Mouse (Mus musculus) macrophage (primary cell): ENCODE results near the gene Tmem158. TPM values are rescaled to one million over a fixed set of nuclear protein-coding genes. Genes with fewer than 3 reads are reported as not detected.
A peak's percentile ranks its signal among the peaks of the same experiment; 100 is the strongest.

ENCODE experiments used
- H3K27ac ChIP-seq: fragments of 350-480 bp; formaldehyde crosslinking; 2 replicates; pipeline ENCODE4 v1.9.0; 2021
- H3K36me3 ChIP-seq: fragments of 350-480 bp; formaldehyde crosslinking; 2 replicates; pipeline ENCODE4 v1.9.0; 2021; ENCODE audit errors: inconsistent target
- H3K4me3 ChIP-seq: fragments of 350-480 bp; formaldehyde crosslinking; 2 replicates; pipeline ENCODE4 v1.9.0; 2021; ENCODE audit errors: inconsistent target
- H3K79me2 ChIP-seq: fragments of 350-480 bp; formaldehyde crosslinking; 2 replicates; pipeline ENCODE4 v1.9.0; 2021; ENCODE audit errors: inconsistent target
- WGBS: methylation state at CpG from one replicate; pipeline ENCODE4 v1.1.7; 2026; ENCODE audit warnings: inconsistent platforms; ENCODE audit not compliant: missing documents; 5-methylcytosine and 5-hydroxymethylcytosine counted together
- polyA plus RNA-seq: library from polyadenylated mRNA; stranded (reverse); fragments of 250-400 nt; gene quantifications from 3 replicates; pipeline ENCODE4 v1.2.4, GENCODE M21; 2018; ENCODE audit warnings: inconsistent platforms
- total RNA-seq, 78 experiments: library from RNA; depleted of rRNA; stranded (reverse); fragments of 250-400 nt; gene quantifications; 1 replicate in 9 of 78; 2 replicates in 24 of 78; 3 replicates in 43 of 78; 4 replicates in 2 of 78; pipeline ENCODE4 v1.2.4; 2018; ENCODE audit warnings: inconsistent platforms in 56 of 78

Gene Tmem158
- under 1 TPM in 2 of 26 experiments, not detected in 24; 0.38 to 0.92 TPM for total RNA-seq (2018; cell fraction: chromatin; rRNA removed)
- total RNA-seq (2018; cell fraction: cytosol; rRNA removed): 1 to 10 TPM in 13 of 26 experiments, under 1 TPM in 13; 0.15 to 3.0 (median 1.1) TPM
- 1 to 10 TPM in 8 of 26 experiments, under 1 TPM in 13, not detected in 5; 0.28 to 2.6 (median 0.86) TPM for total RNA-seq (2018; cell fraction: nucleus; rRNA removed)
- polyA plus RNA-seq: 0.50 to 2.5 TPM (median 1.4 TPM) in 3 replicates

DNA sequence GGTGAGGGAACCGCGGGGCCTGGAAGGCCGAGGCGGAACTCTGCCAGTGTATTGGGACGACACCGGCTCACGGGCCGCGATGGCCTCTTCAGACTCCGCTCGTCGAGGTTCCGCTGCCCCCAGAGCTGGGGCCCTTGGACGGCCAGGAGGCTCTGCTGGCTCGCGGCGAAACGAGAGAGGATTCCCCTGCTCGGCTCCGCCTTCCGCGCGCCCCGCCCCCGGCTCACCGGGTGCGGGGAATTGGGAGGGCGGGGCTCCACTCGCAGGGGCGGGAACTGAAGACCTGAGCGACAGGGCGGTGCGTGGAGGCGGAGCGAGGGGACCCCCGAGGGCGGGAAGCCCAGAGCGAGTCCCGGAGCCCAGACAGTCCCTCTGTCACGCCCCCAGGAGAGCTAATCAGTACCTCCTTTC lies at the start of gene Tmem158:
TSS of gene Tmem158 (minus strand) at position 154 of the 411 bp plus-strand sequence.
- no peaks in the 10 kb centered on the region for H3K36me3 ChIP-seq
- H3K4me3 ChIP-seq: peak within 1 kb of the TSS; percentile 15; the same call in 1 of the 2 replicates
- WGBS: under 1% methylated on average over 38 of the region's 40 CpGs
- H3K79me2 ChIP-seq: no peaks in the 10 kb centered on the region
- no peak within 1 kb of the TSS for H3K27ac ChIP-seq

- Histone ChIP-seq H3K79me2 (no peaks in the 10 kb centered on the region), H3K4me3 (no peak overlapping the region), H3K36me3 (no peaks in the 10 kb centered on the region), H3K27ac (no peak overlapping the region)
- 94% methylated on average over 2 of the region's 2 CpGs for WGBS
These were observed 49.3 kb upstream of the Tmem158 start for GRCm38 (mm10) chr9:123309685-123310365.

DNA sequence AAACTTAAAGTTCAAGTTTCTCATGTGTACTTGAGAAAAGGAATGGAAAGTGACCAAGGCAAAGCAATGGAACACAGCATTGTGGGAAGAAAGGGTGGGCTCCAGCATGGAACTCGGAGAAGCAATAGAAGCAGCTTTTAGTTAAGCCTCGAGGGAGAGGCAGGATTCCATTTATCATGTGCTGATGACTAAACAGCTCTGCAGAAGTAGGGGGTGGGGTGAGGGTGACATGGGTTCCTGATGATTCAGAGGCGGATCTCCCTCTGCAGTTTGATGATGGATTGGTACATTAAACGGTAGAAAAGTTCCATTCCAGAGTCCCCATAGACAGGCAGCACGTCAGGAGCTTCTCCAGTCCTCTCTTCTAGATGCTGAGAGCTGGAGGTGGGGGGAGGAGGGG lies 48.5 kb upstream of the Tmem158 start:
- H3K79me2 ChIP-seq: no peaks in the 10 kb centered on the region
- 71% methylated on average over 5 of the region's 5 CpGs for WGBS
- no peak overlapping the region for H3K4me3 ChIP-seq
- no peak overlapping the region for H3K27ac ChIP-seq
- no peaks in the 10 kb centered on the region for H3K36me3 ChIP-seq

GRCm38 (mm10) chr9:123304917-123305316 lies 44.4 kb upstream of the Tmem158 start:
- 93% methylated on average over 8 of the region's 8 CpGs for WGBS
- Histone ChIP-seq H3K27ac (no peak overlapping the region), H3K4me3 (no peak overlapping the region), H3K36me3 (no peaks in the 10 kb centered on the region), H3K79me2 (no peaks in the 10 kb centered on the region)

- H3K79me2 ChIP-seq: no peaks in the 10 kb centered on the region
- H3K27ac ChIP-seq: no peak overlapping the region
- H3K36me3 ChIP-seq: no peaks in the 10 kb centered on the region
- H3K4me3 ChIP-seq: no peak overlapping the region
- WGBS: 92% methylated on average over 7 of the region's 7 CpGs
These were observed 43.4 kb upstream of the Tmem158 start for GRCm38 (mm10) chr9:123303952-123304351.

GRCm38 (mm10) chr9:123302759-123303313 lies 42.3 kb upstream of the Tmem158 start:
- Histone ChIP-seq H3K79me2 (no peaks in the 10 kb centered on the region), H3K36me3 (no peaks in the 10 kb centered on the region), H3K27ac (no peak overlapping the region), H3K4me3 (no peak overlapping the region)
- WGBS: 80% methylated on average over 2 of the region's 2 CpGs

DNA sequence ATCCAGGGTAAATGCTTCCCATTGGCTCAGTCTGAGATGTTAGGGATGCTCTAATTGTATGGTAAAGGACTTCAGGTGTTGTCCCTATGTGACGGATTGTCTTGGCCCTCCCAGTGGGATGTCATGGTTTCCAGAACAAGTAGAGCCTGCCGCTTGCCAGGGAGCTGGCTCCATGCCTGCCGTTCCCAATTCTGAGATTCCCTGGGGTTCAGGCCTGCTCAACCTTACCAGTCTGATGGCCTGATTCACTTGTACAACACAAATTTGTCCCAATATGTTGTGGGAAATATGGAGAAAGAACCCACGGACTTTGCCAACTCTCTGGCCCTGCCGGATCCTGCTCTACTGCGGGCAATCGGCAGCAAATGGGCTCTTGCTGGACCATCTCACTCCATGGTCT lies 37.3 kb upstream of the Tmem158 start:
- WGBS: 100% methylated on average over 5 of the region's 7 CpGs
- H3K79me2 ChIP-seq: no peaks in the 10 kb centered on the region
- no peak overlapping the region for H3K27ac ChIP-seq
- H3K36me3 ChIP-seq: no peaks in the 10 kb centered on the region
- no peak overlapping the region for H3K4me3 ChIP-seq

DNA sequence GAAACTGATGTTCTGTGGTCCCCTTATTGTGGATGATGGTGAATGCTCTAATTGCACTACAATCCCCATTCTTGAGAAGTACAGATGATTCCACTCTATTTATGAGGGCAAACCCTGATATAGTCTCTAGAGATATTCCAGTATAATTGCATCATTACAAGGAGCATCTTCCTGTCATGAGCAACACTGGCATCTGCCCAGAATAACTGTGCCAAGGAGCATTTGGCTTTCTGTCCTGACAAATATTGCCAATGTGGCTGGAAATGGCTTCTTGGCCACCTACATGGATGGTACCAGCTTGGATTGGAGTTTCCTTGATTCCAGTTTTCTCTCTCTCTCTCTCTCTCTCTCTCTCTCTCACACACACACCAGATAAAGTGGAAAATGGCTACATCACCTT lies 35.7 kb upstream of the Tmem158 start:
- Histone ChIP-seq H3K36me3 (no peaks in the 10 kb centered on the region), H3K79me2 (no peaks in the 10 kb centered on the region), H3K4me3 (no peak overlapping the region), H3K27ac (no peak overlapping the region)

- H3K27ac ChIP-seq: no peak overlapping the region
- WGBS: 93% methylated on average over 5 of the region's 5 CpGs
- H3K36me3 ChIP-seq: no peaks in the 10 kb centered on the region
- no peaks in the 10 kb centered on the region for H3K79me2 ChIP-seq
- no peak overlapping the region for H3K4me3 ChIP-seq
These were observed 34.0 kb upstream of the Tmem158 start for GRCm38 (mm10) chr9:123294581-123294980.

DNA sequence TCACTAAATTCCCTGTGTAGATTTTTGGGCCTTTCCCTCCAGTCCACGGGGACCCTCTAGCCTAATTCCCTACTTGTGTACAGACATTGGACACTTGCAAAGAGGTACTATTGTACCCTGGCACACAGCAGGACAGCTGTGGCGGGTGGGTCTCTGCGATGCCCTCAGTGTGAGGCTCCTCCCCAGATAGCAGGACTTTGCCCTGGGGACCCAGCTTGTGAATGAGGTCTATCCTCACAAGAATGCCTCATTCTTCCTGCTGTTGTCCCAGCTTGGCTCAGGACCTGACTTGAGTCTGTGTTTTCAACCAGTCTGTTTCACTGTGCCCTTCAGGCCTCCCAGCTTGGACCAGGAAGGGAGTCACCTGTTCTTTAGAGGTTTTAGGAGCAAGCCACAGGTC lies 27.8 kb upstream of the Tmem158 start:
- Histone ChIP-seq H3K27ac (no peak overlapping the region), H3K79me2 (no peaks in the 10 kb centered on the region)
- 91% methylated on average over 3 of the region's 3 CpGs for WGBS

DNA sequence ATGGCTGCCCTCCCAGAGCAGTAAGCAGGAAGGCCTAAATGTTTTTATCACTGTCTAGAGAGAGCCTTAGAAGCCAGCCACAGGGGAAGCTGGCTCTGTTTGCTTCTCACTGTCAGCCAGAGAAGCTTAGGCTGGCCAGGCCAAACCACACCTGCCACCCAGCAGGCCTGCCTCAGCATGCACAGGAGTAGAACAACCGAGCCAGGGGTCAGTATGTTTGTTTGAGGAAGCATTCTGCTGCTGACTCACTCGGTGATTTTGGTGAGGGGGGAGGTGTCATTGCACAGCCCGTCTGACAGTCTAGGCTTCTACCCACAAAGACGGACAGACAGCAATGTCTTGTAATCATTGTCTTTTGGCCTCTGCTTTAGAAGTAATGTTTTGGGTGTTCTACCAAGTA lies 25.1 kb upstream of the Tmem158 start:
- Histone ChIP-seq H3K4me3 (no peak overlapping the region), H3K79me2 (no peaks in the 10 kb centered on the region), H3K36me3 (no peaks in the 10 kb centered on the region), H3K27ac (no peak overlapping the region)
- whole genome bisulfite sequencing: 34% methylated on average over 3 of the region's 4 CpGs

More for the DNA sequence above, 27.8 kb upstream of the Tmem158 start:
- Histone ChIP-seq H3K4me3 (no peak overlapping the region), H3K36me3 (no peaks in the 10 kb centered on the region)

GRCm38 (mm10) chr9:123280775-123281174 lies 20.2 kb upstream of the Tmem158 start:
- H3K79me2 ChIP-seq: no peaks in the 10 kb centered on the region
- no peak overlapping the region for H3K27ac ChIP-seq
- no peak overlapping the region for H3K4me3 ChIP-seq
- H3K36me3 ChIP-seq: no peaks in the 10 kb centered on the region

DNA sequence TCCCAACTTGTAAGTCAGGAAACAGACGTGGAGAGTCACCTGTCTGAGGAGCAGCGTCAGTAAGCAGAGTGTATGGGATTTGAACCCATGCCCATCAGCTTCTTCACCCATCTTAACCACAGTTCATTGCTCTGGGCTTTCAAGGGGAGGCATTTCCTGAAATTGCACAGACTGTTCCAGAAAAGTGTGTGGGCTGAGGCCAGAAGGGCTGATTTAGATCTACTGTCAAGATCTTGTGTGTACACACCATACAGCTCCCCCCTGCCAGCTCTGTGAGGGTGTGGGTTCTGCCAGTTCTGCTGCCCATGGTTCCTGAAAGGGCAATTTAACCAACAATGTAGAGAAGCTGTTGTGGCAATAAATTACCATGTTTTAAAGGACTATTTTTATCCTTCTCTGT lies 17.4 kb upstream of the Tmem158 start:
- H3K79me2 ChIP-seq: no peaks in the 10 kb centered on the region
- 59% methylated on average over 2 of the region's 2 CpGs for WGBS
- H3K27ac ChIP-seq: no peak overlapping the region
- no peak overlapping the region for H3K4me3 ChIP-seq
- no peaks in the 10 kb centered on the region for H3K36me3 ChIP-seq

DNA sequence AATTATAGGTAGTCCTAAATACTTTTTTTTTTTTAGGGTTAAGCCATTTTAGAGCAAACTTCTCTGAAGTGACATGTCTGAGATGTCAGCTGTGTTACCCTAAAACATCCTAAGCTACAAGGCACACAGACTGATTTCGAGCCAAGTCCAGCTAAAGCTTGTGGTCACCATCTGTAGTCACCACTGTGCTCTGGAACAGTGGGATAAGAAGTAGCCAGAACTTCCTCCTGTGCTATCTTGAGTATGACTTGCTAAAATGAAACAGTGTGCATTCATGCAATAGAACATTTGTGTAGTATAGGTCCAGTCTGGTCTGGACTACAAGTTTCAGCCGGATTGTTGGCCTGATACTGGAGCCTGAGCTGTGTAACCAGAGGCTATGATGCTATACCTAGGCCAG lies 14.8 kb upstream of the Tmem158 start:
- H3K27ac ChIP-seq: no peak overlapping the region
- H3K79me2 ChIP-seq: no peaks in the 10 kb centered on the region
- 4% methylated on average over 2 of the region's 2 CpGs for WGBS
- no peaks in the 10 kb centered on the region for H3K36me3 ChIP-seq
- H3K4me3 ChIP-seq: no peak overlapping the region

- no peak overlapping the region for H3K4me3 ChIP-seq
- 90% methylated on average over 5 of the region's 5 CpGs for WGBS
- H3K36me3 ChIP-seq: no peaks in the 10 kb centered on the region
- H3K27ac ChIP-seq: no peak overlapping the region
- no peaks in the 10 kb centered on the region for H3K79me2 ChIP-seq
These were observed 14.1 kb upstream of the Tmem158 start for GRCm38 (mm10) chr9:123274674-123275073.
